Mouse (Mus musculus) layer of hippocampus, adult 9-11 months (tissue): ENCODE measurements around the gene Olfr692.
A peak's percentile ranks its signal among the peaks of the same experiment; 100 is the strongest.

Source experiments
- DNase-seq: peaks from one replicate; pipeline ENCODE4 v3.0.0; 2022

Gene Olfr692

GRCm38 (mm10) chr7:105406322-105406721, 38.3 kb downstream of the Olfr692 start:
- DNase-seq, result no peak

- peak; percentile 69 for DNase-seq
Observed at GRCm38 (mm10) chr7:105411874-105412632, 44.0 kb downstream of the Olfr692 start.

- DNase-seq, result peak; percentile 45
Observed at GRCm38 (mm10) chr7:105414385-105414784, 46.4 kb downstream of the Olfr692 start.

- DNase-seq, result no peak
Observed at GRCm38 (mm10) chr7:105416529-105416928, 48.5 kb downstream of the Olfr692 start.

GRCm38 (mm10) chr7:105418106-105418505, 50.1 kb downstream of the Olfr692 start:
- DNase-seq, result no peak
